Mouse (Mus musculus) stomach, postnatal 0 days (tissue): ENCODE measurements around the gene Fnbp1l.

Experiments used
- CTCF ChIP-seq: IDR thresholded peaks from 2 replicates; pipeline ENCODE4 v1.5.1; 2016; ENCODE audit warnings: antibody characterized with exemption, low read depth, mild to moderate bottlenecking, moderate library complexity
- EP300 ChIP-seq: optimal IDR thresholded peaks from 2 replicates; pipeline ENCODE3; 2016; ENCODE audit warnings: antibody characterized with exemption

GRCm38 (mm10) chr3:122590346-122590745 lies 29.2 kb downstream of the Fnbp1l start:
- TF ChIP-seq CTCF (no peak), EP300 (no peak)
